Mouse (Mus musculus) frontal cortex, postnatal 14 days (tissue): ENCODE data around the gene Cers2.

Experiments used
- DNase-seq, 2 experiments: peaks; one replicate each; pipeline ENCODE4 v3.0.0; 2022; ENCODE audit warnings: low spot score in 2 of 2

Gene Cers2

GRCm38 (mm10) chr3:95314486-95315093 lies at the start of gene Cers2:
TSS of gene Cers2 (plus strand) at chr3:95314791.
- DNase-seq, result no peak

- no peak for DNase-seq
Observed at GRCm38 (mm10) chr3:95266052-95266451, 48.5 kb upstream of the Cers2 start.

- no peak for DNase-seq
Observed at GRCm38 (mm10) chr3:95267855-95268254, 46.7 kb upstream of the Cers2 start.

GRCm38 (mm10) chr3:95269789-95270188 lies 44.8 kb upstream of the Cers2 start:
- no peak for DNase-seq

- no peak for DNase-seq
Observed at GRCm38 (mm10) chr3:95270766-95271364, 43.7 kb upstream of the Cers2 start.

- DNase-seq, result no peak
Observed at GRCm38 (mm10) chr3:95273471-95273870, 41.1 kb upstream of the Cers2 start.

GRCm38 (mm10) chr3:95274453-95274852 lies 40.1 kb upstream of the Cers2 start:
- DNase-seq, result no peak

GRCm38 (mm10) chr3:95275161-95275560 lies 39.4 kb upstream of the Cers2 start:
- no peak for DNase-seq

- DNase-seq, result no peak
Observed at GRCm38 (mm10) chr3:95276428-95276934, 38.1 kb upstream of the Cers2 start.

- DNase-seq, result no peak
Observed at GRCm38 (mm10) chr3:95277149-95277551, 37.4 kb upstream of the Cers2 start.

GRCm38 (mm10) chr3:95280747-95281146 lies 33.8 kb upstream of the Cers2 start:
- no peak for DNase-seq

GRCm38 (mm10) chr3:95281216-95282126 lies 33.1 kb upstream of the Cers2 start, which contains the start of the genes Mindy1 and Prune1:
TSS of gene Mindy1 (plus strand) at chr3:95281345.
TSS of gene Prune1 (minus strand) at chr3:95282076.
- DNase-seq, result peak; percentile 96 to 98

GRCm38 (mm10) chr3:95282381-95282864 lies 32.2 kb upstream of the Cers2 start:
- DNase-seq, result no peak

- peak; percentile 56 to 63 for DNase-seq
Observed at GRCm38 (mm10) chr3:95282865-95283588, 31.6 kb upstream of the Cers2 start.

GRCm38 (mm10) chr3:95283589-95283941 lies 31.0 kb upstream of the Cers2 start:
- DNase-seq, result no peak

- DNase-seq, result no peak
Observed at GRCm38 (mm10) chr3:95284062-95284461, 30.5 kb upstream of the Cers2 start.

- DNase-seq, result no peak
Observed at GRCm38 (mm10) chr3:95284501-95285281, 29.9 kb upstream of the Cers2 start.

- DNase-seq, result no peak
Observed at GRCm38 (mm10) chr3:95285390-95285789, 29.2 kb upstream of the Cers2 start.

GRCm38 (mm10) chr3:95286011-95286410 lies 28.6 kb upstream of the Cers2 start:
- no peak for DNase-seq

- no peak for DNase-seq
Observed at GRCm38 (mm10) chr3:95286510-95286909, 28.1 kb upstream of the Cers2 start.

GRCm38 (mm10) chr3:95287541-95287940 lies 27.1 kb upstream of the Cers2 start:
- DNase-seq, result no peak
